8 mouse cellular contexts compared by ENCODE assay signal in genomic region chr17:35824402-35824801, GRCm38 (mm10). TPM values are rescaled to one million over a fixed set of nuclear protein-coding genes. Genes with fewer than 3 reads are reported as not detected.
DNase-seq lines count a peak whose midpoint lies in the region; ATAC-seq lines count a peak whose summit lies in the region.

No protein-coding gene starts in this region.

- peaks cover 47% of the 10 kb centered on the region for H3K36me3 ChIP-seq in forebrain, embryonic 10.5 days (replicated peaks)
- H3K36me3 ChIP-seq in forebrain, embryonic 16.5 days (ENCODE audit: control insufficient read depth, insufficient read depth): peaks cover 11% of the 10 kb centered on the region
- peaks cover 49% of the 10 kb centered on the region for H3K36me3 ChIP-seq in embryonic facial prominence, embryonic 13.5 days
- peaks cover 34% of the 10 kb centered on the region for H3K36me3 ChIP-seq in limb, embryonic 13.5 days
- no peaks in the 10 kb centered on the region for H3K36me3 ChIP-seq in splenic B cell, adult 2 months (ENCODE audit: control insufficient read depth, insufficient read depth, low read length, poor library complexity, severe bottlenecking)

- no peaks in the 10 kb centered on the region for H3K9me3 ChIP-seq in forebrain, embryonic 10.5 days
- no peaks in the 10 kb centered on the region for H3K9me3 ChIP-seq in forebrain, embryonic 16.5 days (ENCODE audit: control insufficient read depth, low read length)
- H3K9me3 ChIP-seq in embryonic facial prominence, embryonic 13.5 days: no peaks in the 10 kb centered on the region
- no peaks in the 10 kb centered on the region for H3K9me3 ChIP-seq in limb, embryonic 13.5 days

- 61% methylated on average over 7 of the region's 7 CpGs for WGBS in forebrain, embryonic 10.5 days
- WGBS in forebrain, embryonic 16.5 days: 68% methylated on average over 7 of the region's 7 CpGs
- WGBS in embryonic facial prominence, embryonic 13.5 days: 43% methylated on average over 7 of the region's 7 CpGs
- 33% methylated on average over 7 of the region's 7 CpGs for whole genome bisulfite sequencing in limb, embryonic 13.5 days

- H3K9ac ChIP-seq in forebrain, embryonic 16.5 days (replicated peaks; ENCODE audit: low read depth, low read length): no peak overlapping the region
- H3K9ac ChIP-seq in embryonic facial prominence, embryonic 13.5 days: 0 out of 2 replicates have a peak overlapping the region, but pooled peaks have one; percentile 11
- H3K9ac ChIP-seq in limb, embryonic 13.5 days: peak overlapping the region; percentile 79; the same call in 1 of the 2 replicates

- H3K4me3 ChIP-seq in forebrain, embryonic 10.5 days: peak overlapping the region; percentile 74
- H3K4me3 ChIP-seq in forebrain, embryonic 16.5 days (replicated peaks; ENCODE audit: low read length): no peak overlapping the region
- H3K4me3 ChIP-seq in embryonic facial prominence, embryonic 13.5 days: peak overlapping the region; percentile 67
- H3K4me3 ChIP-seq in limb, embryonic 13.5 days: peak overlapping the region; percentile 66

- H3K4me2 ChIP-seq in forebrain, embryonic 16.5 days (ENCODE audit: low read length): no peak overlapping the region; the same call in 1 of the 2 replicates
- peak overlapping the region; percentile 94 for H3K4me2 ChIP-seq in embryonic facial prominence, embryonic 13.5 days
- H3K4me2 ChIP-seq in limb, embryonic 13.5 days (replicated peaks): peak overlapping the region; percentile 97

- no peak for DNase-seq in forebrain, embryonic 10.5 days (ENCODE audit: extremely low spot score, low spot score)
- peak; percentile 64 for DNase-seq in 3T3-L1 (ENCODE audit: low read depth, low spot score)
- peak; percentile 37 for DNase-seq in splenic B cell, adult 2 months (ENCODE audit: low read depth, low spot score)
- DNase-seq in layer of hippocampus, postnatal 25 days (ENCODE audit: extremely low spot score in 1 of 2, low spot score in 1 of 2): no peak
- no peak for DNase-seq in Muller cell, postnatal 12 days (ENCODE audit: inconsistent ontology term)

- H3K27me3 ChIP-seq in forebrain, embryonic 10.5 days (ENCODE audit: poor library complexity, severe bottlenecking): peaks cover 23% of the 10 kb centered on the region
- peaks cover 3% of the 10 kb centered on the region; the same call in 1 of the 2 replicates for H3K27me3 ChIP-seq in forebrain, embryonic 16.5 days (replicated peaks; ENCODE audit: control insufficient read depth, insufficient read depth, low read length)
- no peaks in the 10 kb centered on the region for H3K27me3 ChIP-seq in embryonic facial prominence, embryonic 13.5 days
- H3K27me3 ChIP-seq in limb, embryonic 13.5 days: no peaks in the 10 kb centered on the region
- H3K27me3 ChIP-seq in splenic B cell, adult 2 months (ENCODE audit: control insufficient read depth, insufficient read depth, low read length, poor library complexity, severe bottlenecking): no peaks in the 10 kb centered on the region

- ATAC-seq in forebrain, embryonic 16.5 days: no peak
- no peak for ATAC-seq in embryonic facial prominence, embryonic 13.5 days (ENCODE audit: insufficient number of reproducible peaks, insufficient read depth, low FRiP score, low TSS enrichment, low read depth)
- no peak for ATAC-seq in limb, embryonic 13.5 days (ENCODE audit: low FRiP score, low read depth)

- H3K4me1 ChIP-seq in forebrain, embryonic 10.5 days: peaks cover 46% of the 10 kb centered on the region
- H3K4me1 ChIP-seq in forebrain, embryonic 16.5 days (replicated peaks; ENCODE audit: control insufficient read depth, insufficient read depth, low read length): peaks cover 27% of the 10 kb centered on the region
- H3K4me1 ChIP-seq in embryonic facial prominence, embryonic 13.5 days: peaks cover 22% of the 10 kb centered on the region
- H3K4me1 ChIP-seq in limb, embryonic 13.5 days: peaks cover 33% of the 10 kb centered on the region

- H3K27ac ChIP-seq in forebrain, embryonic 10.5 days: peak overlapping the region; percentile 92
- H3K27ac ChIP-seq in forebrain, embryonic 16.5 days (ENCODE audit: low read length): no peak overlapping the region
- no peak overlapping the region for H3K27ac ChIP-seq in embryonic facial prominence, embryonic 13.5 days
- H3K27ac ChIP-seq in limb, embryonic 13.5 days: no peak overlapping the region

RNA-seq across cellular contexts. Expression of gene Flot1, which starts 1.4 kb away (rescaled TPM):
- 49.7 and 51.6 TPM in 2 replicates for polyA plus RNA-seq in forebrain, embryonic 10.5 days (2016; fragmentation: Nextera tagmentation; extraction: Ambion mirVana)
- polyA plus RNA-seq in forebrain, embryonic 16.5 days (2015; fragmentation: Nextera tagmentation; extraction: Ambion mirVana): 83.5 and 89.3 TPM in 2 replicates
- 61.0 and 67.2 TPM in 2 replicates for polyA plus RNA-seq in embryonic facial prominence, embryonic 13.5 days (2015; fragmentation: Nextera tagmentation; extraction: Ambion mirVana)
- 50.2 and 57.5 TPM in 2 replicates for polyA plus RNA-seq in limb, embryonic 13.5 days (2015; fragmentation: Nextera tagmentation; extraction: Ambion mirVana)
- total RNA-seq in layer of hippocampus, postnatal 25 days (2021): 100 to 1,000 TPM; 122 to 132 TPM

RNA-seq across cellular contexts. Expression of gene Ier3, which starts 2.9 kb away (rescaled TPM):
- 4.6 and 5.3 TPM in 2 replicates for polyA plus RNA-seq in forebrain, embryonic 10.5 days (2016; fragmentation: Nextera tagmentation; extraction: Ambion mirVana)
- 6.4 and 9.9 TPM in 2 replicates for polyA plus RNA-seq in forebrain, embryonic 16.5 days (2015; fragmentation: Nextera tagmentation; extraction: Ambion mirVana)
- polyA plus RNA-seq in embryonic facial prominence, embryonic 13.5 days (2015; fragmentation: Nextera tagmentation; extraction: Ambion mirVana): 20.1 and 27.7 TPM in 2 replicates
- 13.7 and 14.7 TPM in 2 replicates for polyA plus RNA-seq in limb, embryonic 13.5 days (2015; fragmentation: Nextera tagmentation; extraction: Ambion mirVana)
- total RNA-seq in layer of hippocampus, postnatal 25 days (2021): 1 to 10 TPM; 3.2 to 5.1 TPM

RNA-seq across cellular contexts. Expression of gene Tubb5, which starts 13.7 kb away (rescaled TPM):
- 1,607 and 1,608 TPM in 2 replicates for polyA plus RNA-seq in forebrain, embryonic 10.5 days (2016; fragmentation: Nextera tagmentation; extraction: Ambion mirVana)
- polyA plus RNA-seq in forebrain, embryonic 16.5 days (2015; fragmentation: Nextera tagmentation; extraction: Ambion mirVana): 1,979 and 2,045 TPM in 2 replicates
- polyA plus RNA-seq in embryonic facial prominence, embryonic 13.5 days (2015; fragmentation: Nextera tagmentation; extraction: Ambion mirVana): 1,166 and 1,221 TPM in 2 replicates
- polyA plus RNA-seq in limb, embryonic 13.5 days (2015; fragmentation: Nextera tagmentation; extraction: Ambion mirVana): 1,168 and 1,170 TPM in 2 replicates
- 100 to 1,000 TPM; 381 to 413 TPM for total RNA-seq in layer of hippocampus, postnatal 25 days (2021)

RNA-seq across cellular contexts. Expression of gene Mdc1, which starts 16.9 kb away (rescaled TPM):
- polyA plus RNA-seq in forebrain, embryonic 10.5 days (2016; fragmentation: Nextera tagmentation; extraction: Ambion mirVana): 26.9 and 29.3 TPM in 2 replicates
- polyA plus RNA-seq in forebrain, embryonic 16.5 days (2015; fragmentation: Nextera tagmentation; extraction: Ambion mirVana): 10.6 and 13.2 TPM in 2 replicates
- 15.7 and 21.0 TPM in 2 replicates for polyA plus RNA-seq in embryonic facial prominence, embryonic 13.5 days (2015; fragmentation: Nextera tagmentation; extraction: Ambion mirVana)
- 13.5 and 15.5 TPM in 2 replicates for polyA plus RNA-seq in limb, embryonic 13.5 days (2015; fragmentation: Nextera tagmentation; extraction: Ambion mirVana)
- total RNA-seq in layer of hippocampus, postnatal 25 days (2021): 10 to 100 TPM; 12.1 to 16.5 TPM

RNA-seq across cellular contexts. Expression of gene Nrm, which starts 36.7 kb away (rescaled TPM):
- polyA plus RNA-seq in forebrain, embryonic 10.5 days (2016; fragmentation: Nextera tagmentation; extraction: Ambion mirVana): 81.9 and 84.0 TPM in 2 replicates
- 23.4 and 26.1 TPM in 2 replicates for polyA plus RNA-seq in forebrain, embryonic 16.5 days (2015; fragmentation: Nextera tagmentation; extraction: Ambion mirVana)
- 49.0 and 53.5 TPM in 2 replicates for polyA plus RNA-seq in embryonic facial prominence, embryonic 13.5 days (2015; fragmentation: Nextera tagmentation; extraction: Ambion mirVana)
- 54.9 and 55.1 TPM in 2 replicates for polyA plus RNA-seq in limb, embryonic 13.5 days (2015; fragmentation: Nextera tagmentation; extraction: Ambion mirVana)
- 1 to 10 TPM; 2.1 to 3.5 TPM for total RNA-seq in layer of hippocampus, postnatal 25 days (2021)

Comparison
In these comparisons a context has a peak if more than half of its experiments do, and no peak if none do; other contexts are left out.
1. DNase-seq: peak in 3T3-L1 (single experiment) and splenic B cell, adult 2 months (single experiment); none in forebrain, embryonic 10.5 days (single experiment), layer of hippocampus, postnatal 25 days (0 of 2) and Muller cell, postnatal 12 days (single experiment).